Mouse (Mus musculus): Measurements from ENCODE around the gene Ybey.

Gene Ybey

GRCm38 (mm10) chr10:76468203-76469162, at the start of gene Ybey, which contains the start of gene Mcm3ap:
TSS of gene Ybey (minus strand) at chr10:76469114.
TSS of gene Mcm3ap (plus strand) at chr10:76468927.
- DNase-seq: peak; percentile 86

- DNase-seq: peak; percentile 76
Observed at GRCm38 (mm10) chr10:76512965-76513583, 44.2 kb upstream of the Ybey start.

GRCm38 (mm10) chr10:76505865-76506264, 37.0 kb upstream of the Ybey start:
- no peak for DNase-seq

- DNase-seq: no peak
Observed at GRCm38 (mm10) chr10:76504271-76504943, 35.5 kb upstream of the Ybey start.

- DNase-seq: no peak
Observed at GRCm38 (mm10) chr10:76497522-76497921, 28.6 kb upstream of the Ybey start.

GRCm38 (mm10) chr10:76496366-76496765, 27.5 kb upstream of the Ybey start:
- DNase-seq: no peak

- no peak for DNase-seq
Observed at GRCm38 (mm10) chr10:76495501-76495900, 26.6 kb upstream of the Ybey start.

GRCm38 (mm10) chr10:76493527-76493926, 24.6 kb upstream of the Ybey start:
- no peak for DNase-seq

GRCm38 (mm10) chr10:76489205-76489604, 20.3 kb upstream of the Ybey start:
- DNase-seq: no peak

- no peak for DNase-seq
Observed at GRCm38 (mm10) chr10:76488265-76488664, 19.4 kb upstream of the Ybey start.

GRCm38 (mm10) chr10:76486302-76486701, 17.4 kb upstream of the Ybey start:
- no peak for DNase-seq

- DNase-seq: no peak
Observed at GRCm38 (mm10) chr10:76481480-76481879, 12.6 kb upstream of the Ybey start.

GRCm38 (mm10) chr10:76480851-76481250, 11.9 kb upstream of the Ybey start:
- no peak for DNase-seq

- DNase-seq: no peak
Observed at GRCm38 (mm10) chr10:76473759-76474158, 4.8 kb upstream of the Ybey start.

GRCm38 (mm10) chr10:76462721-76463120, 6.2 kb downstream of the Ybey start:
- DNase-seq: no peak

GRCm38 (mm10) chr10:76462312-76462711, 6.6 kb downstream of the Ybey start:
- DNase-seq: no peak

GRCm38 (mm10) chr10:76461255-76461654, 7.7 kb downstream of the Ybey start:
- no peak for DNase-seq

GRCm38 (mm10) chr10:76455289-76455688, 13.6 kb downstream of the Ybey start:
- peak; percentile 55 for DNase-seq

GRCm38 (mm10) chr10:76448851-76449250, 20.1 kb downstream of the Ybey start, which contains the start of gene 2610028H24Rik:
TSS of gene 2610028H24Rik (plus strand) at chr10:76449081.
- DNase-seq: no peak

GRCm38 (mm10) chr10:76447406-76448229, 21.3 kb downstream of the Ybey start:
- no peak for DNase-seq

- peak; percentile 30 for DNase-seq
Observed at GRCm38 (mm10) chr10:76445996-76446681, 22.8 kb downstream of the Ybey start.

Measured in kidney, adult 9 months (tissue).